Mouse (Mus musculus) midbrain, embryonic 11.5 days (tissue): ENCODE results near the gene C2cd2. TPM values are rescaled to one million over a fixed set of nuclear protein-coding genes. Genes with fewer than 3 reads are reported as not detected.

ENCODE experiments used
- ATAC-seq: fragments of 200-750 bp; cut with Nextera tagmentation; 2 replicates; pipeline ENCODE4 v1.8.0; 2017; ENCODE audit warnings: moderate TSS enrichment, moderate library complexity; ENCODE audit not compliant: low FRiP score
- DNase-seq: peaks from one replicate; pipeline ENCODE4 v3.0.0; 2015; ENCODE audit warnings: low spot score; ENCODE audit errors: missing footprints
- H3K27ac ChIP-seq: fragments of 300-500 bp; sonication (generic); 2 replicates; pipeline ENCODE4 v1.5.1; 2014; ENCODE audit warnings: low read depth, low read length
- H3K27me3 ChIP-seq: fragments of 300-500 bp; sonication (generic); 2 replicates; pipeline ENCODE4 v1.6.1; 2014; ENCODE audit warnings: mild to moderate bottlenecking, low read length, moderate library complexity, mixed read lengths; ENCODE audit not compliant: control insufficient read depth, insufficient read depth
- H3K36me3 ChIP-seq: fragments of 300-500 bp; sonication (generic); 2 replicates; pipeline ENCODE4 v1.6.1; 2014; ENCODE audit warnings: mild to moderate bottlenecking, low read length, moderate library complexity, mixed read lengths; ENCODE audit not compliant: control insufficient read depth, insufficient read depth
- H3K4me1 ChIP-seq: fragments of 300-500 bp; sonication (generic); 2 replicates; pipeline ENCODE4 v1.6.1; 2014; ENCODE audit warnings: low read length; ENCODE audit not compliant: control insufficient read depth, insufficient read depth
- H3K4me2 ChIP-seq: fragments of 300-500 bp; sonication (generic); 2 replicates; pipeline ENCODE4 v1.6.1; 2014; ENCODE audit warnings: mild to moderate bottlenecking, moderate library complexity
- H3K4me3 ChIP-seq: fragments of 300-500 bp; sonication (generic); 2 replicates; pipeline ENCODE4 v1.5.1; 2014; ENCODE audit warnings: low read depth, low read length
- H3K9ac ChIP-seq: fragments of 300-500 bp; sonication (generic); 2 replicates; pipeline ENCODE4 v1.6.1; 2014; ENCODE audit warnings: low read length
- H3K9me3 ChIP-seq: fragments of 300-500 bp; sonication (generic); 2 replicates; pipeline ENCODE4 v1.6.1; 2016; ENCODE audit warnings: low read length; ENCODE audit not compliant: control insufficient read depth
- whole genome bisulfite sequencing: fragments of 180-500 bp; shearing (Covaris S2); extraction: QIAGEN DNeasy Blood & Tissue Kit; methylation state at CpG from one replicate; pipeline ENCODE4 v1.1.7; 2014; 5-methylcytosine and 5-hydroxymethylcytosine counted together
- polyA plus RNA-seq: library from polyadenylated mRNA; unstranded; fragments of >200 nt; fragmentation: Nextera tagmentation; extraction: Ambion mirVana; gene quantifications from 2 replicates; pipeline ENCODE4 v1.2.1, GENCODE M21; 2014

The C2cd2 gene
- polyA plus RNA-seq, 1 experiment from 2014 or later, result 17.7 TPM

DNA sequence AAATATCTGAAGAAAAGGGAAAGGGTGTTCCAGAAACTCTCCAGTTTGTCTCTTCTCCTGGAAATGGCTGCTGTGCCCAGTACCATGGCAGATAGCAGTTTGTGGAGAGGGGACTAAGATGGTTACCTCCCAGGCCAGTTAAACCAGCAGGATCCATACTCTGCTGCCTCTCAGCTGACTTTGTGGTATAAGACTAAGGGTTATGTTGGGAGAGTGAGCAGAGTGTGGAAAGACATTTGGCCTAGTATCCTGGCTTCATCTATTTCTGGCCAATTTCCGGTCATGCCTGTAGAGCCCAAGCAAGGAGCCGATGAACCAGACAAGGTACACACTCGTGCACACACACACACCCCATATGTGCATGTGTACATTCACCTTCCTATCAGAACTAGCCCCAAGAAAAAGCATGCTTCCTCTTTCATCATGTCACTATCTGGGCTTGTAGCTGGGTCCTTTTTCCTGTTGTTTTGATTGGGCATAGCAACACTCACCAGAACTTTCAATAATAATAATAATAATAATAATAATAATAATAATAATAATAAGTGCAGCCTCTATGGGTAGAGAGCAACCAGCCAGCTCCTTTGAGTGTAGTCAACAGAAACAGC lies 35.0 kb downstream of the C2cd2 start:
- no peaks in the 10 kb centered on the region for H3K9me3 ChIP-seq
- H3K4me3 ChIP-seq, result no peak overlapping the region
- WGBS, result 86% methylated on average over 3 of the region's 3 CpGs
- no peak overlapping the region for H3K27ac ChIP-seq
- H3K27me3 ChIP-seq, result no peaks in the 10 kb centered on the region
- no peaks in the 10 kb centered on the region for H3K4me1 ChIP-seq
- no peaks in the 10 kb centered on the region for H3K36me3 ChIP-seq
- no peak overlapping the region for H3K4me2 ChIP-seq
- H3K9ac ChIP-seq, result no peak overlapping the region
- DNase-seq (no peak), ATAC-seq (no peak)

DNA sequence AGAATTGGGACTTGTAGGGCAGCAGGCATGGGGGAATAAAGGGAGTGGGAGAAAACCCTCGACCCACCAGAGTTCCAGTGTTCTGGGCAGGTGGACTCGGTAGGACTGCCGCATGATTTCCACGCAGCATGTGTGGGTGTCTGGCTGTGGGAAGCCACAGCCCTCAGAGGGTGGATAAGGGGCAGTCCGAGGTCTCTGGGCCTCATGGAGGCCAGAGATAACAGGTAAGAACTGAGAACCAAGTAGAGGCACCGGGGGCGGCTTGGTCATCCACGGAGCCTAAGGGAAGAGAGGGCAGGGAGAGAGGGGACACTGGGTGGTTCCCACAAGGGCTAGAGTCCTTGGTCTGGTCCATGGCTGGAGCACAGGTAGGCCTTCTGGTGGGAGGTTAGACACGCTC lies 36.0 kb downstream of the C2cd2 start:
- no peak overlapping the region for H3K4me3 ChIP-seq
- no peaks in the 10 kb centered on the region for H3K9me3 ChIP-seq
- H3K4me1 ChIP-seq, result no peaks in the 10 kb centered on the region
- no peak for DNase-seq
- no peaks in the 10 kb centered on the region for H3K27me3 ChIP-seq
- H3K9ac ChIP-seq, result no peak overlapping the region
- H3K27ac ChIP-seq, result no peak overlapping the region
- H3K36me3 ChIP-seq, result no peaks in the 10 kb centered on the region
- no peak for ATAC-seq
- WGBS, result 91% methylated on average over 9 of the region's 9 CpGs
- no peak overlapping the region for H3K4me2 ChIP-seq

DNA sequence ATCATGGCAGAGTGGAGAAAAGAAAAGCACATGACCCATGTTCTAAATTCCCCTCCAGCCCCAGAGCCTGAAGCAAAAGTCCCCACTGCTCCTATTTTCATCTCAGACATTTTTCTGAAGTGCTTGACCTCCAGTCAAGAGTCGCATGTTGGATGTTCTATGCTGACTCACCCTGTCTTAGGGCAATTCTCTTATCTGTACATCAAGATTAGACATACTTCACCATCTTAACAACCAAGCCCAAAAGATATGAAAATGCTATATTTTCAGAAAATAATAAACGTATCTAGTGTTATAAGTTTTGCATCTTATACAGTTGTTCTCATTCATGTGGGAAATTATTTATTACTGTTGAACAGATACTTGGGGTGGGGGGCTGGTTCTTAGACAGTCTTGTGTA lies 36.6 kb downstream of the C2cd2 start:
- Histone ChIP-seq H3K27ac (no peak overlapping the region), H3K4me2 (no peak overlapping the region), H3K27me3 (no peaks in the 10 kb centered on the region), H3K9me3 (no peaks in the 10 kb centered on the region), H3K9ac (no peak overlapping the region), H3K4me3 (no peak overlapping the region), H3K4me1 (no peaks in the 10 kb centered on the region), H3K36me3 (no peaks in the 10 kb centered on the region)
- no peak for DNase-seq
- no peak for ATAC-seq
- 75% methylated on average over 2 of the region's 2 CpGs for WGBS

DNA sequence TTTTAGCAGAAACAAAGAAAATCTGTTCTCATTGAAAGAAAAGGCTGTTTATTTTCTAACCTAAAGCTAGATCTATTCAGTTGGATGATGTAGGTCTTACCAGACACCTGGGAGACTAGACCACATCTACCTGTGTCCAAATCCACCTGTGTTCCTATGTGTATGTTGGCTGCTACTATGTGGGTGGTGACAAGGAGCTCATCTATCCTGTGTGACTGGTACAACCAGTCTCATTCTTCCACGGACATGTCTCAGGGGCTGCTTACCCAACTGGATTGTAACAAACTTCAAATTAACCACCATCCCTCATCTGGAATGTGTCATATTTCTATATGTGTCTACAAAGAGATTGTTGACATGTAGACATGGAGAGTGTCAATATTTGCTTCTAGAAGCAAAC lies 38.7 kb downstream of the C2cd2 start:
- Histone ChIP-seq H3K27me3 (no peaks in the 10 kb centered on the region), H3K27ac (no peak overlapping the region), H3K4me3 (no peak overlapping the region), H3K4me2 (no peak overlapping the region), H3K4me1 (0 out of 2 replicates have a peak, but pooled peaks cover 2% of the 10 kb centered on the region), H3K36me3 (no peaks in the 10 kb centered on the region), H3K9me3 (no peaks in the 10 kb centered on the region), H3K9ac (no peak overlapping the region)
- WGBS, result 85% methylated on average over 1 of the region's 1 CpGs
- DNase-seq (no peak), ATAC-seq (no peak)

DNA sequence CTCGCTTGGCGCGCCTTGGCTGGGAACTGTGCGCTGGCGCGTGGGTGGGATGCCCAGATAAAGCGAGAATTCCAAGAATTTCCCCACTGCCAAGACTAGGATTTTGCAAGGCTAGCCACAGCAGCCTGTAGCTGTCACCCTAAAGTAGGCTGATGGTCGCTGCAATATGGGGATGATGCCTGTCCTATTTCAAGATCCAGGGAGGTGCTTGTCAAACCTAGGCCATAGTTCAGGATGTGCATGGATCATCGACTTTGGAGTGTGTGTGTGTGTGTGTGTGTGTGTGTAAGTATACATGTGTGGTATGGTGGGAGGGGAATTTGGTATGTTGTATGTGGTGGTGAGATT lies 39.6 kb downstream of the C2cd2 start:
- Histone ChIP-seq H3K36me3 (no peaks in the 10 kb centered on the region), H3K4me1 (0 out of 2 replicates have a peak, but pooled peaks cover 2% of the 10 kb centered on the region), H3K4me2 (peak overlapping the region; percentile 91), H3K4me3 (peak overlapping the region; percentile 88), H3K27ac (no peak overlapping the region), H3K27me3 (no peaks in the 10 kb centered on the region), H3K9ac (peak overlapping the region; percentile 83), H3K9me3 (no peaks in the 10 kb centered on the region)
- 1% methylated on average over 9 of the region's 9 CpGs for WGBS
- DNase-seq, result no peak
- no peak; the same call in 1 of the 2 replicates for ATAC-seq

DNA sequence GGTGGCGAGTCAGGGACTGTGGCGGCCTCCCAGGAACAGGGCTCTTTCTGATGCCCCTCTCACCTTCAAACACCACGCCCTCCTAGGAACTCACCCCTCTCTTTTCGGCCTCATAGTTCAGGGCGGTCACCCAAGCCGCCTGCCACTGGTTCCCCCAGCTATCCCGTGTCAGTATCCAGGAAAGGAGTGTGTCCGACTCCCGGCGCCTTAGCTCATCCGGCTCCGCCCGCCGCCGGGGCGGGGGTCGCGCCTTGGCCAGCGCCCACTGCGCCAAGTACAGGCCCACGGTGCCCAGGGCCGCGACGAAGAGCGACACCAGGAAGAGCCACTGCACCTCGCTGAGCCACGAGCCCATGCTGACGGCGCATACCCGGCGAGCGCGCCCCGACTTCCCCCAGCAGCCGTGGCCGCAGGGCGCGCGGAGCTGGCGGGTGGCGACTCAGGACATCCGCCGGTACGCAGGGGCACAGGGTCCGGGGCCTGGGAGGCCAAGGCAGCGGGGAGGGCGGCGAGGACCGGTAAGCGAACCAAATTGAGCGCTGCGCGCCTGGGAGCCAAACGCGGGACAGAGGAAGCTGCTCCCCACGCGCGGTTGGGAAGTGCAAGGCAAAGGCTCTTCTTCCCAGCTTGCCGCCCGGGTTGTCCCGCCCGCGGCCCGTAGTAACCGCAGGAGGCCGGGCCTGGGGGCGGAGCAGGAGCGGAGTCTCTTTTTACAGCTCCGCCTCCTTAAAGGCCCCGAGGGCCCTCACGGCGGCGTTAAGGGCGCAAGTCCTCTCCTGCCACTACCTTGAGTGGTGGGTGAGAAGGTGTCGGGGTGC lies 40.2 kb downstream of the C2cd2 start:
- WGBS, result under 1% methylated on average over 74 of the region's 75 CpGs
- H3K27ac ChIP-seq, result peak overlapping the region; percentile 14; the same call in 1 of the 2 replicates
- peak overlapping the region; percentile 83 for H3K9ac ChIP-seq
- ATAC-seq, result peak; percentile 93
- 0 out of 2 replicates have a peak, but pooled peaks cover 2% of the 10 kb centered on the region for H3K4me1 ChIP-seq
- peak overlapping the region; percentile 88 for H3K4me3 ChIP-seq
- DNase-seq, result peak; percentile 97
- H3K36me3 ChIP-seq, result no peaks in the 10 kb centered on the region
- H3K4me2 ChIP-seq, result peak overlapping the region; percentile 91
- H3K9me3 ChIP-seq, result no peaks in the 10 kb centered on the region
- H3K27me3 ChIP-seq, result no peaks in the 10 kb centered on the region

DNA sequence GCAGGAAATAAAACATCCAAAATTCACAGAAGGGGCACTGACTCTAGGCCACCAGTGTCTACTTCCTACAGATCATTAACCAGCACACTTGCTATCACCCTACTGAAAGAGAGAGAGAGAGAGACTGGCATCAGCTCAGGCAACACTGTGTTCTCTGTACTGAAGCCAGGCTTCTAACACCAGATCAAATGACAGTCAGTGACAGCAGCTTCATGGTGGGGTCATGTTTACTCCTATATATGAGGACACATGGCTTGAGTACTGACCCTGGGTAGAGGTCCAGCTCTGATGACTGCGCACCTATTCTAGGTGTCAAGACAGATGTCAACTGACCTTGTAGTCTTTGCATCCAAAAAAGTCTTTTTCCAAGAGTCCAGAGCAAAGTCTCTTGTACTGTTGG lies 41.8 kb downstream of the C2cd2 start:
- WGBS, result 91% methylated on average over 1 of the region's 1 CpGs
- 0 out of 2 replicates have a peak, but pooled peaks cover 2% of the 10 kb centered on the region for H3K4me1 ChIP-seq
- ATAC-seq (no peak), DNase-seq (no peak)
- no peak overlapping the region for H3K27ac ChIP-seq
- no peaks in the 10 kb centered on the region for H3K9me3 ChIP-seq
- no peak overlapping the region for H3K9ac ChIP-seq
- no peaks in the 10 kb centered on the region for H3K36me3 ChIP-seq
- H3K27me3 ChIP-seq, result no peaks in the 10 kb centered on the region
- no peak overlapping the region for H3K4me3 ChIP-seq
- H3K4me2 ChIP-seq, result no peak overlapping the region

DNA sequence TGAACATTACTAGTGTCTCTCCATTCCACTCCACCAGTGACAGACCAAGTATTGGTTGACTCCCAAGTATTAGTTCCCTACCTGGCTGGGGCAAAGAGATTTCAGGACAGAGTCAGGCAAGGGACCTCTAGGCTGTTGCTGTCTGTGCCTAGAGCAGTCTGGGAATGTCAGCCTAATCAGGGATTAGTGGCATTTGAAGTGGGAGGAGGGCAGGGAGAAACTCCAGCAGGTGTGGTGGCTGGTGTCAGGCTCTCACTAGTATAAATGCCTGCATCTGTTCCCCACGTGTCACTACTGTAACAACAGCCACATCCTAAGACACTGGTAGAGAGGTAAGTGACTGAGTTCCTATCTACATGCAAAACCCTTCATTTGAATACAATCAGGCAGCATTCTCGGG lies 42.6 kb downstream of the C2cd2 start:
- H3K27ac ChIP-seq, result no peak overlapping the region

DNA sequence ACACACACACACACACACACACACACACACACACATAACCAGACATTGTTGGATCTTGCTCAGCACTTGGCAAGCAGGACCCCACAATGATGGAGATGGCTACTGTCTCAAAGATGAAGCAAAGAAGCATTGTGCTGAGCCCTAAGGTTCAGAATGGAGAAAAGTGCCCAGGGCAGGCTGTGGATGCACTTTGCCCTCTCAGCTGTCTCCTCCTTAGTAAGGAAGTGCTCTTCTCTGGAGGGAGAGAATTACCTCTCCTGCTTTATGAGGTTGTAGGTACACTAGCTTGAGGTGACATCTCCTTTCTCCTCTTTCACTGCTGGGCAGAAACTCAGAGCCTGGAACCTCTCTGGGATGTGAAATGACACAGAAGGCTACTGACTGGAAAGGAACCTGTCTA lies 49.5 kb downstream of the C2cd2 start:
- ATAC-seq, result no peak
- Histone ChIP-seq H3K4me3 (no peak overlapping the region), H3K9me3 (no peaks in the 10 kb centered on the region), H3K36me3 (no peaks in the 10 kb centered on the region), H3K9ac (no peak overlapping the region), H3K27ac (no peak overlapping the region), H3K4me1 (no peaks in the 10 kb centered on the region), H3K4me2 (no peak overlapping the region), H3K27me3 (no peaks in the 10 kb centered on the region)
- DNase-seq, result no peak

More for the DNA sequence above, 42.6 kb downstream of the C2cd2 start:
- Histone ChIP-seq H3K4me1 (0 out of 2 replicates have a peak, but pooled peaks cover 2% of the 10 kb centered on the region), H3K27me3 (no peaks in the 10 kb centered on the region), H3K4me3 (no peak overlapping the region), H3K9ac (no peak overlapping the region), H3K4me2 (no peak overlapping the region), H3K9me3 (no peaks in the 10 kb centered on the region), H3K36me3 (no peaks in the 10 kb centered on the region)
- ATAC-seq, result no peak
- DNase-seq, result no peak
- 20% methylated on average over 2 of the region's 2 CpGs for WGBS
